Comparison of ENCODE assay signal across 8 mouse cellular contexts in genomic region chr15:89233586-89233985, GRCm38 (mm10). TPM values are rescaled to one million over a fixed set of nuclear protein-coding genes. Genes with fewer than 3 reads are reported as not detected.
DNase-seq lines count a peak whose midpoint lies in the region; ATAC-seq lines count a peak whose summit lies in the region.

No protein-coding gene starts in this region.

- no peak for ATAC-seq in megakaryocyte, adult 5-6 weeks (ENCODE audit: poor library complexity, severe bottlenecking)

- DNase-seq in gastrocnemius, adult 18-20 months (ENCODE audit: low spot score), result peak; percentile 74
- no peak for DNase-seq in gastrocnemius, postnatal 10 days
- DNase-seq in urinary bladder, postnatal 14 days (ENCODE audit: low spot score), result peak; percentile 20
- DNase-seq in urinary bladder, postnatal 4 days (ENCODE audit: low spot score in 2 of 2), result no peak
- DNase-seq in fibroblast of lung, adult 2 months (ENCODE audit: low read depth), result peak; percentile 58
- DNase-seq in lung, postnatal 36 days, result peak; percentile 49
- DNase-seq in layer of hippocampus, postnatal 25 days (ENCODE audit: extremely low spot score in 1 of 2, low spot score in 1 of 2), result no peak

RNA-seq across cellular contexts. Expression of gene Ppp6r2, which starts 22.2 kb away (rescaled TPM):
- 10 to 100 TPM; 90.7 to 93.0 TPM for total RNA-seq in gastrocnemius, adult 18-20 months (2021)
- total RNA-seq in gastrocnemius, postnatal 10 days (2021), result 10 to 100 TPM; 60.1 to 61.9 TPM
- 10.5 and 13.1 TPM in 2 replicates for total RNA-seq in megakaryocyte, adult 5-6 weeks (2015)
- 11.6 and 12.4 TPM in 2 replicates for total RNA-seq in megakaryocyte, adult 5-6 weeks (2017)
- total RNA-seq in layer of hippocampus, postnatal 25 days (2021), result 100 to 1,000 TPM; 164 to 166 TPM

RNA-seq across cellular contexts. Expression of gene Dennd6b, which starts 37.3 kb away (rescaled TPM):
- total RNA-seq in gastrocnemius, adult 18-20 months (2021), result 1 to 10 TPM; 8.8 to 9.6 TPM
- total RNA-seq in gastrocnemius, postnatal 10 days (2021), result 1 to 10 TPM; 4.5 to 7.0 TPM
- 0.71 and 1.4 TPM in 2 replicates for total RNA-seq in megakaryocyte, adult 5-6 weeks (2015)
- total RNA-seq in megakaryocyte, adult 5-6 weeks (2017), result 0.59 and 0.89 TPM in 2 replicates
- 10 to 100 TPM; 33.3 to 42.0 TPM for total RNA-seq in layer of hippocampus, postnatal 25 days (2021)

RNA-seq across cellular contexts. Expression of gene Plxnb2, which starts 53.0 kb away (rescaled TPM):
- total RNA-seq in gastrocnemius, adult 18-20 months (2021), result 1 to 10 TPM; 4.0 to 8.2 TPM
- 10 to 100 TPM; 28.9 to 43.0 TPM for total RNA-seq in gastrocnemius, postnatal 10 days (2021)
- 95.9 and 101 TPM in 2 replicates for total RNA-seq in megakaryocyte, adult 5-6 weeks (2015)
- total RNA-seq in megakaryocyte, adult 5-6 weeks (2017), result 111 and 118 TPM in 2 replicates
- total RNA-seq in layer of hippocampus, postnatal 25 days (2021), result 10 to 100 TPM; 50.0 to 56.5 TPM

Comparison
In these comparisons a context has a peak if more than half of its experiments do, and no peak if none do; other contexts are left out.
1. DNase-seq: peak in gastrocnemius, adult 18-20 months (single experiment), urinary bladder, postnatal 14 days (single experiment), fibroblast of lung, adult 2 months (single experiment) and lung, postnatal 36 days (single experiment); none in gastrocnemius, postnatal 10 days (single experiment), urinary bladder, postnatal 4 days (0 of 2) and layer of hippocampus, postnatal 25 days (0 of 2).
2. RNA of gene Ppp6r2, which starts 22.2 kb away (total RNA-seq): 164 to 166 TPM in layer of hippocampus, postnatal 25 days, 90.7 to 93.0 TPM in gastrocnemius, adult 18-20 months and 60.1 to 61.9 TPM in gastrocnemius, postnatal 10 days; 10.5 to 13.1 TPM in megakaryocyte, adult 5-6 weeks; every median in the first group is over 4 times any median in the second.